Mouse (Mus musculus) cerebellum, adult 9-11 months (tissue): ENCODE measurements at regions not wholly inside any gene's neighbourhood (a gene's known extent, or its start where the extent isn't known, plus 50 kb on each side); places are given as distances from the start of the nearest gene placed in this dataset.

Experiments used
- DNase-seq: peaks from one replicate; pipeline ENCODE4 v3.0.0; 2022

GRCm38 (mm10) chr9:67699846-67700579, 59.2 kb upstream of the C2cd4b start:
- DNase-seq: peak; percentile 11

GRCm38 (mm10) chr9:67708246-67708960, 50.8 kb upstream of the C2cd4b start:
- DNase-seq: no peak
